Mouse (Mus musculus) midbrain, embryonic 13.5 days (tissue): ENCODE measurements at regions not wholly inside any gene's neighbourhood (a gene's known extent, or its start where the extent isn't known, plus 50 kb on each side); places are given as distances from the start of the nearest gene placed in this dataset.
A peak's percentile ranks its signal among the peaks of the same experiment; 100 is the strongest.

ENCODE experiments used
- ATAC-seq: fragments of 200-750 bp; cut with Nextera tagmentation; 2 replicates; pipeline ENCODE4 v1.8.0; 2017; ENCODE audit warnings: mild to moderate bottlenecking, moderate TSS enrichment, moderate library complexity
- H3K27ac ChIP-seq: fragments of 300-500 bp; sonication (generic); 2 replicates; pipeline ENCODE4 v1.5.1; 2015; ENCODE audit warnings: inconsistent platforms, mild to moderate bottlenecking, moderate library complexity
- H3K27me3 ChIP-seq: fragments of 300-500 bp; sonication (generic); 2 replicates; pipeline ENCODE4 v1.6.1; 2015; ENCODE audit warnings: mild to moderate bottlenecking, inconsistent platforms
- H3K36me3 ChIP-seq: fragments of 300-500 bp; sonication (generic); 2 replicates; pipeline ENCODE4 v1.6.1; 2015; ENCODE audit warnings: mild to moderate bottlenecking, inconsistent platforms
- H3K4me1 ChIP-seq: fragments of 300-500 bp; sonication (generic); replicated peaks from 2 replicates; pipeline ENCODE4 v1.6.1; 2015; ENCODE audit warnings: inconsistent platforms
- H3K4me2 ChIP-seq: fragments of 300-500 bp; sonication (generic); replicated peaks from 2 replicates; pipeline ENCODE4 v1.6.1; 2015; ENCODE audit warnings: moderate library complexity, mild to moderate bottlenecking, inconsistent platforms
- H3K4me3 ChIP-seq: fragments of 300-500 bp; sonication (generic); replicated peaks from 2 replicates; pipeline ENCODE4 v1.5.1; 2015; ENCODE audit warnings: mild to moderate bottlenecking, inconsistent platforms
- H3K9ac ChIP-seq: fragments of 300-500 bp; sonication (generic); replicated peaks from 2 replicates; pipeline ENCODE4 v1.6.1; 2015; ENCODE audit warnings: mild to moderate bottlenecking, inconsistent platforms
- H3K9me3 ChIP-seq: fragments of 300-500 bp; sonication (generic); 2 replicates; pipeline ENCODE4 v1.6.1; 2016; ENCODE audit warnings: mild to moderate bottlenecking, inconsistent platforms
- WGBS: fragments of 180-500 bp; shearing (Covaris S2); methylation state at CpG from one replicate; pipeline ENCODE4 v1.1.7; 2015; 5-methylcytosine and 5-hydroxymethylcytosine counted together

- Histone ChIP-seq H3K4me3 (no peak overlapping the region), H3K4me2 (no peak overlapping the region), H3K4me1 (no peaks in the 10 kb centered on the region), H3K36me3 (no peaks in the 10 kb centered on the region), H3K27ac (no peak overlapping the region), H3K9me3 (no peaks in the 10 kb centered on the region), H3K9ac (no peak overlapping the region), H3K27me3 (no peaks in the 10 kb centered on the region)
- no peak for ATAC-seq
- 76% methylated on average over 5 of the region's 5 CpGs for WGBS
These were observed 712.1 kb downstream of the Tlr4 start for GRCm38 (mm10) chr4:67539466-67539865.

- Histone ChIP-seq H3K36me3 (no peaks in the 10 kb centered on the region), H3K9ac (no peak overlapping the region), H3K27me3 (no peaks in the 10 kb centered on the region), H3K27ac (no peak overlapping the region), H3K4me1 (no peaks in the 10 kb centered on the region), H3K4me3 (no peak overlapping the region), H3K9me3 (no peaks in the 10 kb centered on the region), H3K4me2 (no peak overlapping the region)
- no peak for ATAC-seq
- 70% methylated on average over 1 of the region's 1 CpGs for WGBS
These were observed 718.6 kb downstream of the Tlr4 start for GRCm38 (mm10) chr4:67546013-67546412.

- 100% methylated on average over 1 of the region's 1 CpGs for WGBS
- Histone ChIP-seq H3K4me1 (no peaks in the 10 kb centered on the region), H3K36me3 (no peaks in the 10 kb centered on the region), H3K4me2 (no peak overlapping the region), H3K27me3 (no peaks in the 10 kb centered on the region), H3K27ac (no peak overlapping the region), H3K9me3 (no peaks in the 10 kb centered on the region), H3K4me3 (no peak overlapping the region), H3K9ac (no peak overlapping the region)
- no peak for ATAC-seq
These were observed 720.6 kb downstream of the Tlr4 start for GRCm38 (mm10) chr4:67547957-67548356.

- Histone ChIP-seq H3K9ac (no peak overlapping the region), H3K27me3 (no peaks in the 10 kb centered on the region), H3K9me3 (no peaks in the 10 kb centered on the region), H3K4me3 (no peak overlapping the region), H3K36me3 (no peaks in the 10 kb centered on the region), H3K4me1 (no peaks in the 10 kb centered on the region), H3K27ac (no peak overlapping the region), H3K4me2 (no peak overlapping the region)
- 85% methylated on average over 3 of the region's 3 CpGs for WGBS
- no peak for ATAC-seq
These were observed 726.1 kb downstream of the Tlr4 start for GRCm38 (mm10) chr4:67553511-67553910.

GRCm38 (mm10) chr4:67574816-67575215 lies 747.4 kb downstream of the Tlr4 start:
- Histone ChIP-seq H3K9ac (no peak overlapping the region), H3K27me3 (no peaks in the 10 kb centered on the region), H3K4me3 (no peak overlapping the region), H3K36me3 (no peaks in the 10 kb centered on the region), H3K4me2 (no peak overlapping the region), H3K9me3 (no peaks in the 10 kb centered on the region), H3K4me1 (no peaks in the 10 kb centered on the region), H3K27ac (no peak overlapping the region)
- peak; percentile 56 for ATAC-seq
- WGBS = 74% methylated on average over 3 of the region's 3 CpGs

- H3K36me3 ChIP-seq = no peaks in the 10 kb centered on the region
- H3K4me1 ChIP-seq = 0 out of 2 replicates have a peak, but pooled peaks cover 7% of the 10 kb centered on the region
- no peak overlapping the region for H3K9ac ChIP-seq
- H3K4me2 ChIP-seq = no peak overlapping the region
- H3K4me3 ChIP-seq = no peak overlapping the region
- no peak for ATAC-seq
- WGBS = 73% methylated on average over 1 of the region's 1 CpGs
- H3K27ac ChIP-seq = no peak overlapping the region
- no peaks in the 10 kb centered on the region for H3K9me3 ChIP-seq
- H3K27me3 ChIP-seq = no peaks in the 10 kb centered on the region
These were observed 762.1 kb downstream of the Tlr4 start for GRCm38 (mm10) chr4:67589501-67589900.

GRCm38 (mm10) chr4:67589976-67590727 lies 762.8 kb downstream of the Tlr4 start:
- Histone ChIP-seq H3K9me3 (no peaks in the 10 kb centered on the region), H3K4me2 (no peak overlapping the region), H3K4me3 (no peak overlapping the region), H3K9ac (no peak overlapping the region), H3K4me1 (0 out of 2 replicates have a peak, but pooled peaks cover 7% of the 10 kb centered on the region), H3K27ac (peak overlapping the region; percentile 71), H3K36me3 (no peaks in the 10 kb centered on the region), H3K27me3 (no peaks in the 10 kb centered on the region)
- 53% methylated on average over 7 of the region's 7 CpGs for WGBS
- peak; percentile 66; the same call in 1 of the 2 replicates for ATAC-seq

- Histone ChIP-seq H3K9me3 (no peaks in the 10 kb centered on the region), H3K27ac (no peak overlapping the region), H3K9ac (no peak overlapping the region), H3K36me3 (no peaks in the 10 kb centered on the region), H3K4me2 (no peak overlapping the region), H3K4me3 (no peak overlapping the region), H3K4me1 (no peaks in the 10 kb centered on the region), H3K27me3 (no peaks in the 10 kb centered on the region)
- no peak for ATAC-seq
These were observed 779.8 kb downstream of the Tlr4 start for GRCm38 (mm10) chr4:67607166-67607565.

GRCm38 (mm10) chr4:67614486-67615067 lies 787.2 kb downstream of the Tlr4 start:
- 56% methylated on average over 5 of the region's 5 CpGs for WGBS
- ATAC-seq = no peak

GRCm38 (mm10) chr4:67626641-67627040 lies 799.3 kb downstream of the Tlr4 start:
- Histone ChIP-seq H3K4me1 (no peaks in the 10 kb centered on the region), H3K9ac (no peak overlapping the region), H3K4me3 (no peak overlapping the region), H3K4me2 (no peak overlapping the region), H3K27ac (no peak overlapping the region), H3K27me3 (no peaks in the 10 kb centered on the region), H3K9me3 (no peaks in the 10 kb centered on the region), H3K36me3 (no peaks in the 10 kb centered on the region)
- ATAC-seq = no peak

More at GRCm38 (mm10) chr4:67614486-67615067, 787.2 kb downstream of the Tlr4 start:
- no peak overlapping the region for H3K4me2 ChIP-seq
- H3K9me3 ChIP-seq = no peaks in the 10 kb centered on the region
- no peak overlapping the region for H3K27ac ChIP-seq
- no peak overlapping the region for H3K4me3 ChIP-seq
- H3K9ac ChIP-seq = no peak overlapping the region
- no peaks in the 10 kb centered on the region for H3K4me1 ChIP-seq
- no peaks in the 10 kb centered on the region for H3K36me3 ChIP-seq
- H3K27me3 ChIP-seq = no peaks in the 10 kb centered on the region

GRCm38 (mm10) chr4:67646090-67646489 lies 818.7 kb downstream of the Tlr4 start:
- no peaks in the 10 kb centered on the region for H3K27me3 ChIP-seq
- H3K4me1 ChIP-seq = no peaks in the 10 kb centered on the region
- H3K4me3 ChIP-seq = no peak overlapping the region
- WGBS = 70% methylated on average over 2 of the region's 2 CpGs
- no peak overlapping the region for H3K9ac ChIP-seq
- H3K4me2 ChIP-seq = no peak overlapping the region
- no peak for ATAC-seq
- H3K36me3 ChIP-seq = no peaks in the 10 kb centered on the region
- no peaks in the 10 kb centered on the region for H3K9me3 ChIP-seq
- no peak overlapping the region for H3K27ac ChIP-seq

- Histone ChIP-seq H3K36me3 (no peaks in the 10 kb centered on the region), H3K9me3 (no peaks in the 10 kb centered on the region), H3K4me1 (no peaks in the 10 kb centered on the region), H3K27ac (no peak overlapping the region), H3K27me3 (no peaks in the 10 kb centered on the region), H3K4me3 (no peak overlapping the region), H3K4me2 (no peak overlapping the region), H3K9ac (no peak overlapping the region)
- WGBS = 62% methylated on average over 3 of the region's 3 CpGs
- no peak for ATAC-seq
These were observed 834.7 kb downstream of the Tlr4 start for GRCm38 (mm10) chr4:67662122-67662521.

GRCm38 (mm10) chr4:67673961-67674360 lies 846.6 kb downstream of the Tlr4 start:
- Histone ChIP-seq H3K27me3 (no peaks in the 10 kb centered on the region), H3K27ac (no peak overlapping the region), H3K4me1 (no peaks in the 10 kb centered on the region), H3K4me2 (no peak overlapping the region), H3K36me3 (no peaks in the 10 kb centered on the region), H3K4me3 (no peak overlapping the region), H3K9me3 (0 out of 2 replicates have a peak, but pooled peaks cover 2% of the 10 kb centered on the region), H3K9ac (no peak overlapping the region)
- ATAC-seq = no peak
- WGBS = 79% methylated on average over 1 of the region's 1 CpGs
